Mouse (Mus musculus) heart, postnatal 14 days (tissue): ENCODE results near the gene Snf8. TPM values are rescaled to one million over a fixed set of nuclear protein-coding genes. Genes with fewer than 3 reads are reported as not detected.
A peak's percentile ranks its signal among the peaks of the same experiment; 100 is the strongest.

Experiments used
- DNase-seq, 2 experiments: peaks; one replicate each; pipeline ENCODE4 v3.0.0; 2021 to 2022
- intact Hi-C: fragments of 180-260 bp; cut with DNase I; formaldehyde crosslinking; loops from one replicate; pipeline ENCODE4 v1.15.1; 2025
- long read RNA-seq, 2 experiments: library from polyadenylated mRNA; stranded (forward); transcript quantifications; one replicate each; pipeline ENCODE4 v2.0.0; 2021
- total RNA-seq, 2 experiments: library from RNA; stranded (reverse); gene quantifications; 2 replicates each; pipeline ENCODE4 v1.2.3; 2021

The Snf8 gene
- total RNA-seq = 10 to 100 TPM; 45.8 to 51.2 TPM
- long read RNA-seq, experiment 1, transcript Snf8-201 (8 exons, 1,004 nt) = major isoform, 28 of 33 reads
- long read RNA-seq, experiment 1, partial matches to known transcripts = 2 of 33 reads
- long read RNA-seq, experiment 1, other reads (novel, unspliced or antisense) = 0 of 33 reads
- long read RNA-seq, experiment 2, transcript Snf8-201 (8 exons, 1,004 nt) = major isoform, 23 of 24 reads
- long read RNA-seq, experiment 2, partial matches to known transcripts = 0 of 24 reads
- long read RNA-seq, experiment 2, other reads (novel, unspliced or antisense) = 0 of 24 reads

GRCm38 (mm10) chr11:96034596-96035052 lies at the start of gene Snf8:
Gene Snf8, plus strand, starts transcription at chr11:96034885.
- intact Hi-C loops = no loop called here
- DNase-seq = peak; percentile 93 to 97

- intact Hi-C loops = no loop called here
- no peak for DNase-seq
These were observed 46.7 kb upstream of the Snf8 start for GRCm38 (mm10) chr11:95987854-95988447.

- intact Hi-C loops = no loop called here
- peak; percentile 71 to 84 for DNase-seq
These were observed 46.2 kb upstream of the Snf8 start for GRCm38 (mm10) chr11:95988533-95988932.

GRCm38 (mm10) chr11:95989864-95990263 lies 44.8 kb upstream of the Snf8 start:
- intact Hi-C loops = no loop called here
- DNase-seq = no peak

GRCm38 (mm10) chr11:95990431-95990830 lies 44.3 kb upstream of the Snf8 start:
- intact Hi-C loops = no loop called here
- DNase-seq = no peak

GRCm38 (mm10) chr11:95990886-95991708 lies 43.6 kb upstream of the Snf8 start:
- DNase-seq = peak; percentile 25 to 55
- intact Hi-C loops = no loop called here

- intact Hi-C loops = no loop called here
- no peak for DNase-seq
These were observed 40.5 kb upstream of the Snf8 start for GRCm38 (mm10) chr11:95994151-95994550.

GRCm38 (mm10) chr11:96003100-96003900 lies 31.4 kb upstream of the Snf8 start:
- intact Hi-C loops = no loop called here
- no peak for DNase-seq

- intact Hi-C loops = no loop called here
- DNase-seq = peak in 1 of 2 experiments; percentile 25
These were observed 30.5 kb upstream of the Snf8 start for GRCm38 (mm10) chr11:96003969-96004792.

GRCm38 (mm10) chr11:96004793-96005402 lies 29.8 kb upstream of the Snf8 start:
- DNase-seq = peak; percentile 15 to 27
- intact Hi-C loops = loop anchor here (5.0 kb wide), 2 partner anchors 197 to 287 kb away; partner anchors contain the start of gene Hoxb6

- DNase-seq = peak; percentile 51 to 53
These were observed 29.0 kb upstream of the Snf8 start, which contains the start of gene Igf2bp1 for GRCm38 (mm10) chr11:96005403-96006271. Gene Igf2bp1, minus strand, starts transcription at chr11:96005940.

GRCm38 (mm10) chr11:96006367-96006851 lies 28.3 kb upstream of the Snf8 start:
- intact Hi-C loops = loop anchor here (5.0 kb wide), 2 partner anchors 196 to 286 kb away; partner anchors contain the start of gene Hoxb6
- DNase-seq = peak; percentile 21 to 38

More at GRCm38 (mm10) chr11:96005403-96006271, 29.0 kb upstream of the Snf8 start, which contains the start of gene Igf2bp1:
- intact Hi-C loops = loop anchor here (5.0 kb wide), 2 partner anchors 197 to 287 kb away; partner anchors contain the start of gene Hoxb6

- peak; percentile 36 to 42 for DNase-seq
- intact Hi-C loops = loop anchor here (5.0 kb wide), 2 partner anchors 195 to 285 kb away; partner anchors contain the start of gene Hoxb6
These were observed 27.7 kb upstream of the Snf8 start for GRCm38 (mm10) chr11:96006852-96007515.

- peak; percentile 19 to 25 for DNase-seq
- intact Hi-C loops = loop anchor here (5.0 kb wide), 2 partner anchors 195 to 285 kb away; partner anchors contain the start of gene Hoxb6
These were observed 27.0 kb upstream of the Snf8 start for GRCm38 (mm10) chr11:96007516-96008235.

GRCm38 (mm10) chr11:96008827-96009226 lies 25.9 kb upstream of the Snf8 start:
- DNase-seq = no peak
- intact Hi-C loops = loop anchor here (5.0 kb wide), 2 partner anchors 193 to 283 kb away; partner anchors contain the start of gene Hoxb6

GRCm38 (mm10) chr11:96011982-96012381 lies 22.7 kb upstream of the Snf8 start:
- intact Hi-C loops = no loop called here
- DNase-seq = no peak
